Mouse (Mus musculus) liver, embryonic 11.5 days (tissue): Measurements from ENCODE around the gene Amh. TPM values are rescaled to one million over a fixed set of nuclear protein-coding genes. Genes with fewer than 3 reads are reported as not detected.

Experiments
- ATAC-seq: fragments of 200-750 bp; cut with Nextera tagmentation; replicated peaks from 2 replicates; pipeline ENCODE4 v1.8.0; 2017; ENCODE audit warnings: moderate number of reproducible peaks, mild to moderate bottlenecking, moderate TSS enrichment, moderate library complexity; ENCODE audit not compliant: low FRiP score
- DNase-seq: peaks from one replicate; pipeline ENCODE4 v3.0.0-alpha.2; 2017; ENCODE audit warnings: low spot score
- H3K27ac ChIP-seq: fragments of 300-500 bp; sonication (generic); 2 replicates; pipeline ENCODE4 v1.5.1; 2014; ENCODE audit warnings: mild to moderate bottlenecking, low read depth, low read length, control low read depth
- H3K27me3 ChIP-seq: fragments of 300-500 bp; sonication (generic); replicated peaks from 2 replicates; pipeline ENCODE4 v1.6.1; 2014; ENCODE audit warnings: low read length, mixed read lengths; ENCODE audit not compliant: control insufficient read depth, insufficient read depth
- H3K36me3 ChIP-seq: fragments of 300-500 bp; sonication (generic); 2 replicates; pipeline ENCODE4 v1.6.1; 2014; ENCODE audit warnings: mild to moderate bottlenecking, low read length, moderate library complexity, mixed read lengths; ENCODE audit not compliant: control insufficient read depth, insufficient read depth
- H3K4me1 ChIP-seq: fragments of 300-500 bp; sonication (generic); replicated peaks from 2 replicates; pipeline ENCODE4 v1.6.1; 2014; ENCODE audit warnings: low read length, mixed read lengths; ENCODE audit not compliant: control insufficient read depth, insufficient read depth
- H3K4me2 ChIP-seq: fragments of 300-500 bp; sonication (generic); 2 replicates; pipeline ENCODE4 v1.6.1; 2014; ENCODE audit warnings: mild to moderate bottlenecking, control low read depth, moderate library complexity
- H3K4me3 ChIP-seq: fragments of 300-500 bp; sonication (generic); 2 replicates; pipeline ENCODE4 v1.5.1; 2014; ENCODE audit warnings: low read depth, low read length, control low read depth
- H3K9ac ChIP-seq: fragments of 300-500 bp; sonication (generic); 2 replicates; pipeline ENCODE4 v1.6.1; 2014; ENCODE audit warnings: low read depth, low read length, control low read depth
- H3K9me3 ChIP-seq: fragments of 300-500 bp; sonication (generic); 2 replicates; pipeline ENCODE4 v1.6.1; 2016; ENCODE audit warnings: low read length, inconsistent platforms, mixed read lengths; ENCODE audit not compliant: control insufficient read depth
- WGBS: fragments of 180-500 bp; shearing (Covaris S2); extraction: QIAGEN DNeasy Blood & Tissue Kit; methylation state at CpG from one replicate; pipeline ENCODE4 v1.1.7; 2014; 5-methylcytosine and 5-hydroxymethylcytosine counted together
- polyA plus RNA-seq: library from polyadenylated mRNA; unstranded; fragments of >200 nt; fragmentation: Nextera tagmentation; extraction: Ambion mirVana; gene quantifications from 2 replicates; pipeline ENCODE4 v1.2.1, GENCODE M21; 2014

Amh gene
- 0.14 TPM in 1 of 2 replicates, not detected in the other for polyA plus RNA-seq

DNA sequence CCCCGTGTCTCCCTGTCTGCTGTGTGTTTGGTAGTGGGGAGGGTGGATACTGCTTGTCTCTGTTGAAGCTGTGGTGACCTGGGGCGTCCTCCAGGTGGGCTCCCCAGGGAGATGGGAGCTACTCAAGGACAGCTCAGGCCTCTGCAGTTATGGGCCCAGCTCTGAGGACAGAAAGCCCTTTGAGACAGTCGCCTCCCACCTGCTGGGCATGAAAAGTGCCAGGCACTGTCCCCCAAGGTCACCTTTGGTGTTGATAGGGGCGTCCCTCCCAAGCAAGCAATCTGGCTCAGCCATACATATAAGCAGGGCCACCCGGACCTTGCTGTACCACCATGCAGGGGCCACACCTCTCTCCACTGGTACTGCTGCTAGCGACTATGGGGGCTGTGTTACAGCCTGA lies at the start of gene Amh:
Gene Amh (plus strand): TSS at position 328 of the 400 bp plus-strand sequence.
- WGBS = 69% methylated on average over 6 of the region's 6 CpGs

DNA sequence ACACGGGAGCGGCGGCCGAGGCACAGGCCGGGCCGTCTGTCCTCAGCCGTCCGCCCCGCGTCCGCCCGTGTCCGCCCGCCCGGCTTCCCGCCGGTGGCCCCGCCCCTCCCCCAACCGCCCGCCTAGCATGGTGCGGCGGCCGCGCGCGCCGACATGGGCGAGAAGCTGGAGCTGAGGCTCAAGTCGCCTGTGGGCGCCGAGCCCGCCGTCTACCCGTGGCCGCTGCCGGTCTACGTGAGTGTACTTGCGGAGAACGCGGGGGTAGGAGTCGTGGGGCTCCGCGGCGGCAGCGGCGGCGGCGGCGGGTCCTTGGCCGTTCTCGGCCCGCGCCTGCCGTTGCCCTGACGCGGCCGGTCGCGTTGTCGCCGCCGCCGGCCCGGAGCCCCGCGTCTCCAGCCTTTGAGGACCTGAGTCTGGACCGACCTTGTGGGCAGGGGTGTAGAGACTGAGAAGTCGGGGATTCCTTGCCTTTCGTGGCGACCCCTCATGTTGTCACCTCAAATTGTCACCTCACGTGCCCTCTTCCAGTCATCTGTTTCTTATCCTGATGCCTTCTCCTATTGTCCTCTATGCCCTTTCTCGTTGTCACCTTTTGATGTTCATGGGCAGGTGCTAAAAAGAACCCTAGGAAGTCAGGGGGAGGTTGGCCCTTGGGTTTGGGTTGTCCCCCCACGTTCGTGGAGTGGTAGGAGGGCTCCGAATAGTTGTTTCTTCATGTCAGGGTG lies 49.6 kb upstream of the Amh start:
- ATAC-seq = peak; percentile 44
- WGBS = under 1% methylated on average over 56 of the region's 75 CpGs
- Histone ChIP-seq H3K36me3 (no peaks in the 10 kb centered on the region), H3K27ac (peak overlapping the region; percentile 81), H3K4me1 (peaks cover 57% of the 10 kb centered on the region), H3K4me2 (peak overlapping the region; percentile 83), H3K4me3 (peak overlapping the region; percentile 95), H3K9me3 (no peaks in the 10 kb centered on the region), H3K9ac (peak overlapping the region; percentile 94), H3K27me3 (no peaks in the 10 kb centered on the region)
- DNase-seq = peak; percentile 46

More for the DNA sequence above, at the start of gene Amh:
- Histone ChIP-seq H3K27me3 (peaks cover 36% of the 10 kb centered on the region), H3K4me2 (peak within 1 kb of the TSS; percentile 6; the same call in 1 of the 2 replicates), H3K9me3 (no peaks in the 10 kb centered on the region), H3K4me3 (0 out of 2 replicates have a peak within 1 kb of the TSS, but pooled peaks have one; percentile 8), H3K27ac (no peak within 1 kb of the TSS), H3K9ac (no peak within 1 kb of the TSS), H3K36me3 (peaks cover 40% of the 10 kb centered on the region), H3K4me1 (peaks cover 46% of the 10 kb centered on the region)
- DNase-seq (no peak), ATAC-seq (no peak)

DNA sequence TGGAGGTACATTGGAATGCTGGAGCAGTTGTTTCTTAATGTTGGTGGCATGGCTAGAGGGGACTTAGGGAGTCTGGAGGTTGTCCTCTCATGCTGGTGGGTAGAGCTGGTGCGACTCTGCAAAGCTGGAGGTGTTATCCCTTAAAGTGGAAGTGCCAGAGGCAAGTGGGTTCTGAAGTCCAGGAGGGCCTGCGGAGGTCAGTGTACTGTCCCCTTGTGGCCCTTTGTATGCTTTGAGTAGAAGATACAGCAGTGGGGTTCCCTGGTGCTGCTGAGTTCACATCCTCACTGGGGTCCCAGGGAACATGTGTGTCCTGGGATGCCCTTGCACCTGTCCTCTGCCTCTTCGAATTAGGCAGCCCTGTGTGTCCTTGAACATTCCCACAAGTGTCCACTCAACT lies 48.9 kb upstream of the Amh start:
- Histone ChIP-seq H3K4me2 (peak overlapping the region; percentile 83), H3K27me3 (no peaks in the 10 kb centered on the region), H3K27ac (no peak overlapping the region), H3K36me3 (no peaks in the 10 kb centered on the region), H3K4me1 (peaks cover 60% of the 10 kb centered on the region), H3K9ac (peak overlapping the region; percentile 94), H3K4me3 (peak overlapping the region; percentile 95), H3K9me3 (no peaks in the 10 kb centered on the region)
- 18% methylated on average over 3 of the region's 3 CpGs for WGBS
- DNase-seq = no peak
- no peak for ATAC-seq

DNA sequence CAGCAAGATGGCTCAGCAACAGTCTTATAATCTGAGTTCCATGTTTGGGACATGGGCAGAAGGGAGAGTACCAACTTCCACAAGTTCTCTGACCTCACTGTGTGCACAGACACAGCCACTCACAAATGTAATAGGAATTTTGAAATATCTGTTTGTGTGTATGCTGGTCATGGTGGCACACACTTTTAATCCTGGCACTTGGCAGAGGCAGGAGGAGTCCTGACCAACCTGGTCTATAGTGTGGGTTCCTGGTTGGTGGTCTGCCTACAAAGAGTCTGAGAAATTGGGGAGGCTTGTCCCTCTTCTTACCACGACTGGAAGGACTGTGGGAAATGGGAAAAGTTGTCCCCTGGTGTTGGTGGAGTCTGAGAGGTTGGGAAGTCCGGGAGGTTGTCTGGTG lies 48.5 kb upstream of the Amh start:
- Histone ChIP-seq H3K4me3 (peak overlapping the region; percentile 95), H3K36me3 (no peaks in the 10 kb centered on the region), H3K4me1 (peaks cover 64% of the 10 kb centered on the region), H3K27ac (no peak overlapping the region), H3K9me3 (no peaks in the 10 kb centered on the region), H3K9ac (peak overlapping the region; percentile 94), H3K27me3 (no peaks in the 10 kb centered on the region), H3K4me2 (peak overlapping the region; percentile 83)
- 68% methylated on average over 2 of the region's 2 CpGs for WGBS
- ATAC-seq = no peak
- DNase-seq = no peak

DNA sequence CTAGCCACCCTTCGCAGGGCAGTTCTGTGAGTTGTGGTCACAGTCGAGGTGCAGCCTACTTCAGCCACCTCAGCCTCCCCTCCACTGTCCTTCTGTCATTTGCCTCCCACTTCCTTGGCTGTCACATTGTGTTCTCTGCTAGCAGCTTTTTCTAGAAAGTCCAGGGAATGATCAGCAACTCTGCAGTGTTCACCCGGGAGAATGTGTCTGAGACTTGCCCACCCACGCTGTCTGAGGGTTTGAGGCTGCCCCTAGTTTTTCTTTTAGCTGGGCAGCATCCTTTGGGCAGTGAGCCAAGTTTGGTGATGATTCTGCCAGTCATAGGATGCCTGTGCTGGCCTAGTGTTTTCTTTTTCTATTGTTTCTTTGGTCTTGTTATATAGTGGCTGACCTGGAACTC lies 48.1 kb upstream of the Amh start:
- Histone ChIP-seq H3K4me2 (peak overlapping the region; percentile 83), H3K27me3 (no peaks in the 10 kb centered on the region), H3K27ac (no peak overlapping the region), H3K4me1 (peaks cover 65% of the 10 kb centered on the region), H3K9me3 (no peaks in the 10 kb centered on the region), H3K9ac (peak overlapping the region; percentile 1), H3K4me3 (peak overlapping the region; percentile 95; the same call in 1 of the 2 replicates), H3K36me3 (no peaks in the 10 kb centered on the region)
- ATAC-seq = no peak
- WGBS = 64% methylated on average over 4 of the region's 4 CpGs
- DNase-seq = no peak

DNA sequence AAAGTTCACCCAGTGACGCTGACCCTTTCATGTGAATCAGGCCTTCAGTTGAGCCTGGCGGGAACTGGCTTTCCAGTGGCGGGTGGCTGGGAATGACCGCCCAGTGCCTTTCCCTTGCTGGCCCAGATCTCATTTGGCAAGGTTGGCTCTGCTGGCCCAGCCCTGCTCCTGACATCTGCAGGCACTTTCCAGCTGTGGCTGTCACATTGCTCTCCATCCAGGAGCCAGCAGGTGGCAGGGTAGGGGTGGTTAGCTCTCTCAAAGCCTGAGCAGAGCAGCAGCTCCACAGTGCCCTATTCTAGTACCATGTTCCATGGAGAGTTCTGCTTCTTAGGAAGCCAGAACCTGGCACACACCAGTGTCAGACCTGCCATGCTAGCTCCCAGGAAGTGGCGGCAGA lies 47.3 kb upstream of the Amh start:
- Histone ChIP-seq H3K9me3 (no peaks in the 10 kb centered on the region), H3K27me3 (no peaks in the 10 kb centered on the region), H3K4me2 (peak overlapping the region; percentile 83; the same call in 1 of the 2 replicates), H3K36me3 (no peaks in the 10 kb centered on the region), H3K4me1 (peaks cover 58% of the 10 kb centered on the region), H3K27ac (no peak overlapping the region), H3K4me3 (no peak overlapping the region; the same call in 1 of the 2 replicates), H3K9ac (no peak overlapping the region)
- 39% methylated on average over 5 of the region's 5 CpGs for WGBS
- ATAC-seq = peak; percentile 65
- peak; percentile 52 for DNase-seq

DNA sequence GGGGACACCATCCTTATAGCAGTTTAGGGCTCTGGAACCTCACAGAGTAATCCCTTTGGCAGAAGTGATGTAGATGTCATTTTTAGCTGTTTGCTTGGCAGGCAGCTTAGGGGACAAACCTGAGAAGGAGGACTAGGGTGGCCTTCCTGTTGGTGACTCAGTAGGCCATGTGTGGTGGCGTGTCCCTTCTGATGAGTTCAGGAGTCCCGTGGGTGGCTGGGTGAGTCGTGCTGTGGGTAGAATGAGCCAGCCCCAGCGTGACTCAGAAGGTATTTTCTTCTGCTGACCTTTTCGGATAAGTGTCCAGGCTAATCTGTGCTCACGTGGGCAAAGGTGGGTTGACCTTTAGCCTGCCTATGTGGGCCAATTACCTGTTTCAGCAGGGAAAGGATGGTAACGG lies 46.4 kb upstream of the Amh start:
- H3K4me1 ChIP-seq = peaks cover 57% of the 10 kb centered on the region
- H3K9ac ChIP-seq = peak overlapping the region; percentile 35; the same call in 1 of the 2 replicates
- DNase-seq (no peak), ATAC-seq (no peak)
- H3K27me3 ChIP-seq = no peaks in the 10 kb centered on the region
- H3K27ac ChIP-seq = no peak overlapping the region
- peaks cover 3% of the 10 kb centered on the region; the same call in 1 of the 2 replicates for H3K36me3 ChIP-seq
- no peaks in the 10 kb centered on the region for H3K9me3 ChIP-seq
- H3K4me3 ChIP-seq = no peak overlapping the region
- 70% methylated on average over 7 of the region's 7 CpGs for WGBS
- no peak overlapping the region; the same call in 1 of the 2 replicates for H3K4me2 ChIP-seq

DNA sequence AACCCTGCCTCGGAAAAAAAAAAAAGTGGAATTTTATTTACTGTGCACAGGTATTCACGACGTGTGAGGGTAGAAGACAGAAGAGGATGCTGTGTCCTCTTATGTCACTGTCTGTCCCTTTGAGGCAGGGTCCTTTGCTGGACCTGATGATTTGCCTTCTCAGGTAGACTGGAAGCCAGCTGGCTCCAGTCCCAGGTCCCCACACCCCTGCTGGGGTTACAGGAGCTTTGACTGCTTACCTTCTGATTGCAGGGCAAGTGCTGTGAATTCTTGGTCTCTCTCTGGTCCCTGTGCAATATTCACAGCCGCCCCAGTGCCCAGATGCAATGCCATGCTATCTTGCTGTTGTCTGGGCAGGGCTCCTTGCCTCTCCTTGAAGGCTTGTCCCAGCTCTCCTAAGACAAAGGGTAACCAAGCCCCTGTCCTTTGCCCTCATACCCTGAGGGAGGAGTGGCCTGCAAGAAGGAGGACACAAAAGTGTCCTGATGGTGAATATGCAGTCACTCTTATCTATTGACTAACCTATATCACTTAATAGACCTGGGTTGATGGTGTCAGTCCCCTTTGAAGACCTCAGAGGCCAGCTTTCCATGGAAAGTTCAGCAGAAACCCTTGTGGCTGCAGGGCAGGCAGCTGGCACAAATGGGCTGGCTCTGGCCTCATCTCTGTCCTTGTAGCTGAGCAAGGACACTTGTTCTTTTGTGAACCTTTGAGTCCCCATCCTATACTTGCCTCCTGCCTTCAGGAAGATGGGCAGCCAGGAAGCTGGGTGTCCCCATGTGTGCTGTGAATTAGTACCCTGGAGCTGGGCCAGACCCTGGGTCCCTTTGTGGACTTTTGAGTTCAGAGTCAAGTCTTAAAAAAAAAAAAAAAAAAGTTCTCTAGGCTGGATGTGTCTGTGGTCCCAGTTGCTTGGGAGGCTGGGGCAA lies 44.2 kb upstream of the Amh start:
- DNase-seq (no peak), ATAC-seq (no peak)
- H3K27me3 ChIP-seq = no peaks in the 10 kb centered on the region
- peaks cover 6% of the 10 kb centered on the region; the same call in 1 of the 2 replicates for H3K36me3 ChIP-seq
- H3K27ac ChIP-seq = no peak overlapping the region
- WGBS = 80% methylated on average over 4 of the region's 4 CpGs
- H3K4me3 ChIP-seq = no peak overlapping the region
- H3K4me1 ChIP-seq = peaks cover 52% of the 10 kb centered on the region
- no peak overlapping the region for H3K4me2 ChIP-seq
- no peaks in the 10 kb centered on the region for H3K9me3 ChIP-seq
- H3K9ac ChIP-seq = no peak overlapping the region
